Mouse (Mus musculus) heart, adult 9 months (tissue): ENCODE data around the gene Smagp.

Experiments used
- DNase-seq, 2 experiments: peaks; one replicate each; pipeline ENCODE4 v3.0.0; 2022; ENCODE audit warnings: low spot score in 2 of 2

Gene Smagp

DNA sequence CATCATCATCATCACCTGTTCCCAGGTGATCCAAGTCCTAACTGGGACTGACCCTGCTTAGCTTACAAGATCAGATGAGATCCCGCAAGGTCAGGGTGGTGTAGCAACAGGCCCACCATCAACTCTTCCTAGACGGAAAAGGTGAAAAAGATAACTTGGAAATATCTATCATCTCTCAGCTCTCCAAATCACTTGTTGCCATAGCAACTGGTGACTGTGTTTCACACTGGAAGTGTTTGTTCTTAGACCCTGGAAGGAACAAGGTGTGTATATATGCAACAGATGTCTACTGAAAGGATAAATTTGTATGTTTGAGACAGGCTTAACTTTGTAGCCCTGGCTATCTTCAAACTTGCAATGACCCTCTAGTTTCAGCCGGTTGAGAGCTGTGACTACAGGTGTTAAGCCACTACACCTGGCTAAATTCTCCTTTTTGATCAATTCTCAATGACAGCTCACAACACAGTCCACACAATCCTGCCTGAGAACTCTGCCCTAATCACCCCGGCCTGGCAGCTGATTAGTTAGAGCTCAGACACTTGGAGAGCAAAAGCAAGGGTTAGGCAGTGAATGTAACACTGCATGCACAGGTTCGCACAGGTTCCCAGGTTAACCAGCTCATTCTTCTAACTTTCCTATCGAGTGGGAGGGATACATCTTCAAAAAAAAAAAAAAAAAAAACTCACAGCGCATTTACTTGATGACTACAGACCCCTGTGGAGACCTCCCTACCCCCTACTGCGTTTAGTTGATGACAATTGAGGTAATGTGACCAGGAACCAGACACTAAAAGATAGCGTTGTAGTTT lies 28.9 kb upstream of the Smagp start:
- no peak for DNase-seq

DNA sequence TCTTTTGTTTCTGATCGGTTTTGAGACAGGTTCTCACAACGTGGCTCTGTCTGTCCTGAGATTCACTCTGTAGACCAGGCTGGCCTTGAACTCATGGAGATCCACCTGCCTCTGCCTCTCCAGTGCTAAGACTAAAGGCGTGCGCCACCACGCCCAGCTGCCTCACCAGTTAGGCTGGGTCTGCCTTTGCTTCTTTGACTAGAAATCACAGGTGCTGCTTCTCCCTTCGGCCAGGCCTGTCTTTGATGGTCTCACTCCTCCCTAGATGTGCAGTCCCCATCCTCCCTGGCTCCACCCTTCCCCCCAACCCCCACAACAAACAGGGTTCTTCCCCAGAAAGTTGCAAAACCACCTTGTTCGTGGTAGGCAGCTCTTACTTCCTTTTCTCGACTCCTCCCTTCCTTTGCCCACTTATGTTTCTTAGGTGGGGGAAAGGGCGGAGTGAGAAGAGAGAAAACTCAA lies 28.1 kb upstream of the Smagp start:
- no peak for DNase-seq

DNA sequence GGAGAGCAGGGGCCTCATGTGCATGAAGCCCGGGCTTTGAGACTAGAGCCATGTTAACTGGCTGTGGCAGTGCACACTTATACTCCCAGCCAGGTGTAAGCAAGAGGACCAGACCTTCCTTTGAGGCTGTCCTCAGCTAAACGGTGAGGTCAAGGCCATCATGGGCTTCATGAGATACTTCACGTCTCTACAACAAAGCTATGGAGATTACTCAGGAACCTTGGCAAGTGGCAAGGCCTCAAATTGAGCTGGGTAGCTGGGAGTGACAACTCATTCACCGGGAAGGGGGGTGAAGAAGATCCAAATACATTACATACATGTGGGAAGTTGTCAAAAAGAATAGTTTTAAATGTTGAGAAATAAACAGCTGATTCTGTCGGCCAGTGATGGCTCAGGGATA lies 24.1 kb upstream of the Smagp start:
- DNase-seq = no peak

DNA sequence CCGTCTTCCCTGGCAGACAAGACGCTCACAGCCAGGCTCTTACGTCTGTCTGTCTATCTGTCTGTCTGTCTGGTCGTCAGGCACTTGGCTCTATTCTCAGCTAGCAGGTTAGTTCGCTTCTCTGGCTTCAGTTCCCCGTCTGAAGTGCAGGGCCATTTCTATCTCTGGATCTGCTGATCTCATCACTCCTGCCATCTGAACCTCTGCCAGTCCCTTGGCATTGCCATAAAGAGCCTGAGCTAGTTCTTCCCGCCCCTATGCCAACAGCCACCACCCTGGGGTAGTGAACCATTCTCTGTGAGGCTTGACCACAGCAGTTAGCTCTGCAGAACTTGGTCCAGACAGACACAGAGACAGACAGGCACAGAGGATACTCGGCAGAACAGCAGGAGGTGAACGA lies 23.6 kb upstream of the Smagp start:
- no peak for DNase-seq

DNA sequence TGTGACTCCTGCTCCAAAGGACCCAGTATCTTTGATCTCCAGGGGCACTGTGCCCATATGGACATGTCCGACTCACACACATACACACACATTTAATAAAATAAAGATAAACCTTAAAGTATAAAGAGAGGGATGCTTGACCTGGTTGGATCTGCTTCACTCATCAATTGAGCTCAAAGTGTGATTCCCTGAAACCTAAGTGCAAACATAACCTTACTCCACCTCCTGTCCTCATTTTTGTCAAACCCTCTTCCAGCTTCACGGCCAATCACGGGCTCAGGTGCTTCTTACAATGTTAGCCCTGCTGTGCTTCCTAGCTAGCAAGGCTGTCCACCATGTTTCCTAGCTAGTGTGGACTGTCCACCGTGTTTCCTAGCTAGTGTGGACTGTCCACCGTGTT lies 18.5 kb upstream of the Smagp start:
- no peak for DNase-seq

DNA sequence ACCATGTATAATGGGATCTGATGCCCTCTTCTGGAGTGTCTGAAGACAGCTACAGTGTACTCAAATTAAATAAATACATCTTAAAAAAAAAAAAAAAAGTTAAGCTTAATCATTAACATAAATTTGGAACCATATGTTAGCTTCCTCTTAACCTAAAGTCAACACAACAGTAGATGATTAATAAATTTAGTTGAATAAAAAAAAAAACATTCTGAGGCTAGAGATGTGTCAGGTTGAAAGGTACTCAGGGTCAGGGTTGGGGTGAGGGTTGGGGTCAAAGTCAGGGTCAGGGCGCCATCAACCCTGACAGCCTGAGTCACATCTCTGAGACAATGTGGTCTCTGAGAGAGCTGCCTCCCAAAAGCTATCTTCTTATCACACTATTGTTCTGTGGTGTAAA lies 17.5 kb upstream of the Smagp start:
- DNase-seq = no peak

DNA sequence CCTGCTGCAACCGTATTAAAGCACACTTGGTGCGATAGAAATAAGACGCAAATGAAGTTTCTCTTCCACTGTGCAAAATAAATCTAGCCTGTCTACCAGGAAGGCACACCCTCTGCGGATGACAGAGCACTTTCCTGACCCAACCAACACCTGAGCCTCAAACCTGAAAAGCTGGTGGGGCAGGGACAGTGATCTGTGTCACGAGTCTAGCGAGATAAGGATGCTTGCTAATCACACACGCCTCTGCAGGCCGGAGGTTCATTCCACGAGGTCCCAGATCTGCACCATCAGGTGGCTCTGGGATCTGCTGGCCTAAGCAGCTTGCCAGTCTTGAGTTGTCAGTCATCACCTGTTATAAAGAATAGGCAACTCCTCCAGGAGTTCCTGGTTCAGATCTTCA lies 14.9 kb upstream of the Smagp start:
- no peak for DNase-seq

DNA sequence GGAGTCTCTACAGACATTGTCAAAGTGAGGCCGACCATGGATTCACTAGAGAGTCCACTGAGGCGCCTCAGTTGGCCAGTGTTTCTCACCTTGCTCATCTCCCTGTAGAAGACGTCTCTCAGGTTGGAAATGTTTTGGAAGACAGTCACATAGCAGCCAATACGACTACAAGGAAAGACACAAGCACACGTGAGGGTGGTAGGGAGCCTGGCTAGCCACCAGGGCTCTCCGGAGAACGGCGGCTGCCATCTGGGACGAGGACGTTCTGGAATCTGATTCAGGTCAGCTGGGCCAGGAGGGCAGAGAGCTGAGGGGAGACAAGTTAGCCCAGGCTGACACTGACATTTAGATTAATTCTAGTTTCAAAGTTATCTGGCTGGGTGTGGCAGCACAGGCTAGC lies 13.4 kb upstream of the Smagp start:
- DNase-seq = no peak

DNA sequence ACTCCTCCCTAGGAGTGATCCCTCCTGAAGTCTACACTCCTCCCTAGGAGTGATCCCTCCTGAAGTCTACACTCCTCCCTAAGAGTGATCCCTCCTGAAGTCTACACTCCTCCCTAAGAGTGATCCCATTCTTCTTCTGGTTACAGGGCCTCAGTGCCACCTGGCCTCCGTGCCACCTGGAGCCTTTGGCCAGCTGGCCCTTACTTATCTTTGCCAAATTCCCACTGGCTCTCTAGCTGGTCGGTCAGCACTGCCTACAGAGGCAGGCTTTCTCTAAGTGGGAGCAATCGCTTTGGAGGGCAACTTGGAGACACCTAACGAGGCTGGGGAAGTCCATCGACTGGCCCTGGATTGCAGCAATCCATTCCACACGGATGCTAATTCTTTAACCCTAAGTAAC lies 9.4 kb upstream of the Smagp start:
- no peak for DNase-seq

DNA sequence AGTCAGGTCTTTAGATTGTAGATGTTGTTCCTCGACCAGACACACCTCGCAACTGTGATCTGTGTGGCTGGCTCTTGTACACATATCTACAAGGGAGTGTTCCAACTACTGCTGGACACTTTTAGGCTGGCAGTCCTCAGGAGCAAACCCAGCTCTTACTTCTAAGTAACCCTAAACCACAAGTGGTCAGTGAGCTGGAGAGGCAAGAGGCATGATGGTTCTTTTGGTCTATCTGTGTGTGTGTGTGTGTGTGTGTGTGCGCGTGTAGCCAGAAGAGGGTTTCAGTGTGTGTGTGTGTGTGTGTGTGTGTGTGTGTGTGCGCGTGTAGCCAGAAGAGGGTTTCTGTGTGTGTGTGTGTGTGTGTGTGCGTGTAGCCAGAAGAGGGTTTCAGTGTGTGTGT lies 5.7 kb upstream of the Smagp start:
- no peak for DNase-seq

DNA sequence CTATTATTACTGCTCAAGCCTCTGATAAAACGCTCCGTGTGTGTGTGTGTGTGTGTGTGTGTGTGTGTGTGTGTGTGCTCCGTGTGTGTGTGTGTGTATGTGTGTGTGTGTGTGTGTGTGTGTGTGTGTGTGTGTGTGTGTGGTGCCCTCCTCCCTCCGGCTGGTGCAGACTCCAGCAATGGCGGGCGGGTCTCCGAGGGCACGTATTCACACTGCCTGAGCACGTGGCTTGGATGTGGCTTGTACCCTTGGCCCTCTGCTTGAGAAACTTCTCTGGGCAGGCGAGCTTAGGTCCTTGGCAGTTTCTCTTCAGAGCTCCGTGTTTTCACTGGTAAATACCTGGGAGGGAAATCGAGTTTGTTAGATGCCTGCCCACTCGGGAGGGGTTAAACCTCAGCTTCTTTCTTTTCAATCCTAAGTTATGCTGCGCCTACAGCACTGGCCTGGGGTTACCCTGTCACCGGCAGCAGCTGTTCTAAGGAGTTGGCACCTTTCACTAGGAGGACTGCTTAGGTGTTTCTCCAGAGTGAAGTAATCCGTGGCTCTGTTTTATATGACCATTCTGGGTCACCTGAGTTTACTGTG lies 4.6 kb upstream of the Smagp start:
- no peak for DNase-seq

DNA sequence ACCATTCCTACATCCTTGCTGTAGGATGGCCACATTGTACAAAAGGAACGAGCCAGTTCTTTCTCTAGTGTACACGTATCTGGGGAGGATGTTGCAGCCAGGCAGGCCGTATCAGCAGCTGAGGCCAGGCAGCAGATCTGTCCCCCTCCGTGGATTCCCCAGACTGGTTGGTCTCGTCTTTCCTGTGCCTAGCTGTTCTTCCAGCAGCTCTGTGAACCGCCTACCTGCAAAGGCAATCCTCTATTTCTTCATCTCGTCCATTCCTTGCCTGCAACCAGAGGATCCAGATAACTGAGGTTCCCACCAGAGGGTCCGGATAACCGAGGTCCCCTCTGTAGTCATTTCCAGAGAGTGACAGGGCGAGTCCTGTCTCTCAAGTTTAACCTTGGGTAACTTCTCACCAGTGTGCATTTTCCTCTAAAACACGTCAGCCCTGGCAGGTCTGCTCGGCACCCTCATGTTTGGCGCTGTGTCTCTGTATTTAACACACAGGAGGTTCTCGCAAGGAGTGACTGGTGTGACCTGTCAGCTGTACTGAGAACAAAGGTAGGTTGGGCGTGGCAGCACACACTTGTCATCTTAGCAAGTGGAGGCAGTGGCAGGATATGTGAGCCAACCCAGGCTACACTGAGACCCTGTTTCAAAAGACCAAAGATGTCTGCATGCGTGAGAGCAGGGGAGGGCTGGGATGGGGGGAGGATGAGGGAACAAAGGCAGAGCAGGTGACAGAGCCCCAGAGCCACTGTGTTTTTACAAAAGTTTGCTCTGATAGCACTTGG lies 3.4 kb upstream of the Smagp start:
- no peak for DNase-seq

DNA sequence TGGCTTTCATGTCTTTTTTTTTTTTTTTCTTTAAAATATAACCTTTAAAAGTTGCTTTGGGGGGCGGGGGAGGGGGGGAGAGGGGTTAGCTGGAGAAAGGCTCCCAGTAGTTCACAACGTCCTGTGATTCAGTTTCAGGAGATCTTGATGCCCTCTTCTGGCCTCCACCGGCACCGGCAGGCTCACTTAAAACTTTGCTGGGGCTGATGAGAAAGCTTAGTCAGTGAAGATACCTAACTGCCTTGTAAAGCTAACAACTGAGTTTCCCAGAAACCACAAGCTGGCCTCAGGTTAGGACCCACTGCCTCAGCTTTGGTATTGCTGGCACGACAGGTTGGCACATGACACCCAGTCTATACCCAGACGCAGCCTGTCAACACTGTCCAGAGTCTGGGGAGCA lies 921 bp upstream of the Smagp start:
- peak; percentile 50 to 54 for DNase-seq

DNA sequence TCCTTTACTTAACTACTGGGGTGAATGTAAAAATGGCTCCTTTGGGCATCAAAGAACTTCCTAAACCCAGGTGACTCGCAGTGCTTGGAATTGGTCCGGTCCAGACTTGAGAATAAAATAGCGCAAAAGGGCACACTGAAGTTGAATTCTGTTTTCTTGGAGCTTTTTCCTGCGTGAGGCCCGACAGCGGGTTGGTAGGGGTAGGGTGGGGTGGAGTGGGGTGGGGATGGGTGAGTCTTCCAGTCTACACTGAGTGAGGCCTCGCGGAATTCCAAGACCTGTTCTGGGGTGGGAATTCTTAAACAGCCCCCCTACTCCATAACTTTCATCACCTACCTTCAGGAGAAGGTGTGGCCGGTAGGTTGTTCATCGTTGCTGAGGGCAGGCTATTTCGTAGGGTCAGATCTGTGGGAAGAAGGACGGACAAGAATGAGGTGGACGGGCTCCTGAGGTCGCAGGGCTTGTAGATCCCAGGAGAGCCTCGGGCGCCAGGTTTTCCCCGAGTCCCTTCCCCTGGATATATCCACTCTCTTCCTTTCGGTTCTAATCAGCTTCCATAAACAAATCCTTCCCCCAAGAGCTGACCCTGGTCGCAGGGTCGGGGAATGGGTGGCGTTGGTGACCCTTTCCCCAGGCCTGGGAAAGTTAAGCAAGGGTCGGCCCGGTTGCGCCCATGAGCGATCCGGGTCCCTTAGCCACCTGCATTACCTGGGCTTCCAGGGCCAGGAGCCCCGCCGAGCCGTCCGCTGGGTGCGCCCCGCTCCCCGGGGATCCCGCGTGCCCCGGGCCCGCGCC lies 692 bp downstream of the Smagp start:
- no peak for DNase-seq

DNA sequence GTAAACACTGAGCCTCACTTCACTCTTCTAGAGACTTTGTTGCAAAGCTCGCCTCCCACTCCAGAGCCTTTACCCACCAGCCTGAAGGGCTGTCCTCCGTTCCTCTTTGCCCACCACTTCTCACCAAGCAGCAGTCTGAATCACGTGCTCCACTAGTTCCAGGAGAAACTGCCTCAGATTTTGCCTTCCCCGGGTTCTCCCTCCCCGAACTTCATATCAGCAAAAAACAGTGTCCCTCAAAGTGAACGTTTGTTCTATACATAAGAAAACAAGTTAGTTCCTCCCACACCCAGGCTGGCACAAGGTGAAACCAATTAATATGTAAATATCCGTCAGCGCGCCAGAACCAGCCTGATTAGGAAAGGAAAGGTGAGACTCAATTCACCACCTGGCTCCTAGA lies 1.5 kb downstream of the Smagp start:
- DNase-seq = no peak

DNA sequence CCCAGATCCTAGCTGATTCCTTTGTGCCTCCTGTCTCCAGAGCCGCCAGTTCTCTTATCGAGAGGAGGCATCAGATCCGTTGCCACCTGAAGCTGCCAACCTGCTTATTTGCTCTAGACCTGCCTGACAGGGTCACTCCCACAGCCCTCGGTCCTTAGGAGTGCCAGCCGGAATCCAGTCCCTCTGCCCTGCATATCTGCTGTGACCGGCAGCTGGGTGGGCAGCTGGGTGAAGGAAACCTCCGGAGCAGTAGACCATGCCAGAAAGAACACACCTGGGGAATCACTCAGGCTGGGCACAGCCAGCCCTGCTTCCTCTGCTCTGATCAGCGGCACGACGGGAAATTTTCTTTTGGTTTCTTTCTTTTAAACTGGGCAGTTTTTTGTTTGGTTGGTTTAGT lies 3.4 kb downstream of the Smagp start:
- no peak for DNase-seq

DNA sequence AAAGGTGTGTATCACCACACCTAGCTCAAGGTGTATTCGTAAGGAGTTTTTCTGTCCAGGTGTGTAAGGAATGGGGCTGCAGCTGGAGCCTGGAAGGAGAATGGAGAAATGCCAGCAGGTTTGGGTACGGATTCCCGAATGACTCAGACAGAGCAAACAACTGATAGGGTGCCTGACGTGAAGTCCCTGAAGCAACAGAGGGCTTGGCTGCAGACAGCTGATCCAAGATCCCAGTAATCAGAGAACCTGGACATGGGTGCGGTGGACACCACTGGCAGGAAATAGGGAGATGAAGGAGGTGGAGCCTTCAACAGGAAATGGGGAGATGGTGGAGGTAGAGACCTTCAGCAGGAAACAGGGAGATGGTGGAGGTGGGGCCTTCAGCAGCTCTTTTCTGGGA lies 4.4 kb downstream of the Smagp start:
- DNase-seq = no peak

DNA sequence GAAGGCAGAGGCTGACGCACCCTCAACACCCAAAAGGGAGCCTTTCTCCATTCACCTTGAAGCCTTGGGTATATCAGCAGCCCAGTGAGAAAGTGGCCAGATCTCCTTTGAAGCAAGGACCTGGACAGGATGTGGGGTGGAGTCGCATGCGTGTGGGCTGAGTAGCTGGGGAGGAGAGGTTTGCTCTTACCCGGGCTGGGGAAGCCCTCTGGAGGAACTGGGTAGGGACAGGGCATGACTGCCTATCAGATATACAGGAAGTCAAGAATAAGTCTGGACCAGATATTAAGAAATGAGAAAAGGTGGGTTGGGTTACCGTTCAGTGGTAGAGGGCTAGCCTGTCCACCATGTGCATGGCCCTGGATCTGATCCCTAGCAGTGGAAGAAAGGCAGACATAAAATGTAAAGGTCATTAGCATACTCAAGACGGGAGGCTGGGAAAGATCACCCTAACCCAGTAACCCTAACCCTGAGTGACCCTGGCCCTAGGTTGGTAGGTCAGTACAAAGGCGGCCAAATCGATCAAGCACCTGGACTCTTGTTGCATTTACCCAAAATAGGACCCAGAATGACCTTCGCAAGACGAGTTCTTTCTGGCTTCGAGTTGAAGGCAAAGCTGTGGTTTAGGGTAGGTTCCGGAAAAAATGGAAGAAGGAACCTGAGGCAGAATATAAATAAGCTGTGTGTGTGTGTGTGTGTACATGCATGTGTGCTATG lies 5.1 kb downstream of the Smagp start:
- no peak for DNase-seq

DNA sequence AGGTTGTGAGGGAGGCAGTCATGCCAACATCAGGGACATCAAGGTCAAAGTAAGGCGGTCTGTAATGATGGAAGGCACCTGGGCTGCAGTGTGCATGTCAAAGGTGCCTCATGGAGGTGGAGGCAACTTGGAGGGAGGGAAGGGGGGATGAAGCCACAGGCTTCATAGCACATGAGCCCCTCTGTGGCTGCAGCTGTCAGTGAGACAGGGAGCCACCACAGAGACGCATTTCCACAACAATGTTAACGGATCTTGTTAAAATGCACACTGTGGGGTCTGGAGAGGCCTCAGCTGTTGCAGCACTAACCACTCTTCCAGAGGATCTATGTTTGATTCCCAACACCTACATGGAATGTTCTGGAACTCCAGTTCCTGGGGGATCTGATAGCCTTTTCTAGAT lies 6.6 kb downstream of the Smagp start:
- DNase-seq = no peak

DNA sequence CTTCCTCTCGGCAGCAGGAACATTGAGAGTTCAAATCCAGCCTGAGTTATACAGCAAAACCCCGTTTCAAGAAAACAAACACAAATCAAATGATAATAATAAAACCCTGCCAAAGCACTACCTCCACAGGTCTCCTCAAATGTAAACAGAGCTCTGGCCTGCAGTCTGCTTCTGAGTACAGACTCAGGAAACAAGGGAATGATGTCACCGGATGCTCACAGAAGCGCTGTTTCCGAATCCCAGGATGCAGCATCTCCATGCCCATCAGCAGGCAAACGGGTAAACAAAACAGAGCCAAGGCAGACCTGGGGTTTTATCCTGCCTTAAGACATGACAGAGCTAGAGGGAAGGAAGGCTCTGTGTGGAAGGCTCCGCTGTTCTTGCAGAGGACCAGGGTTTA lies 7.9 kb downstream of the Smagp start:
- no peak for DNase-seq

DNA sequence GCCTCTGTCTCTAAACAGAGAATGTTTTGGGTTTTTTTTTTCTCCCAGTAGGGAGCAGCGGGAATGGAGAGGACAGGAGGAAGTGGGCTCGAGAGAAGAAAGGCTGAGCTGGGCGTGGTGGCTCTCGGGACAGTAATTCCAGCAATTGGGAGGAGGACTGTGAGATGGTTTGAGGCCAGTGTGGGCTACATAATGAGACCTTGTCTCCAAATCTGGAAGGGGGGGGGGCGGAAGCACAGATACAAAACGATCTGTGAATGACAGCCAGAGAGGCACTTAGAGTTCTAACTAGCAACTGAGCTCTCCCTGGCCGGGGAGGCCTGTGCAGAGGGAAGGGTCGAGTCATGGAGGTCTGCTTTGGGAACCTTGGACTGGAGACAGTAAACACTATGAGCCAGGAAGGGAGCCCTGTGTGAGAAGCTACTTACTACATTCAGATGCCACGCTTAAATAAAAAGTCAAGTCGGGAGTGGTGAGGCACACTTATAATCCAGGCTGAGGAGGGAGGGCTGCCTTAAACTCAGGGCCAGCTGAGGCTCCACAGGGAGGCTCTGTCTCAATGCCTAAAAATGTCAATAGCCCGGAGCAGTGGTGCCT lies 8.9 kb downstream of the Smagp start:
- DNase-seq = no peak
